Mouse (Mus musculus): ENCODE measurements around the gene Calr3. TPM values are rescaled to one million over a fixed set of nuclear protein-coding genes. Genes with fewer than 3 reads are reported as not detected.

Calr3 gene
- polyA plus RNA-seq, 2 experiments, result 0.21 to 0.83 TPM

GRCm38 (mm10) chr8:72443994-72444350, 302 bp upstream of the Calr3 start:
- no peak overlapping the region; the same call in 1 of the 2 replicates for H3K27ac ChIP-seq
- no peak for DNase-seq (ENCODE audit: low read depth in 3 of 3, low spot score in 3 of 3)

GRCm38 (mm10) chr8:72438248-72439015, 5.2 kb downstream of the Calr3 start:
- ATAC-seq (ENCODE audit: insufficient read depth) (no peak), DNase-seq (ENCODE audit: low read depth in 3 of 3, low spot score in 3 of 3) (no peak)
- Histone ChIP-seq H3K4me1 (replicated peaks; ENCODE audit: control insufficient read depth in 2 of 2, insufficient read depth in 2 of 2, low read length in 1 of 2) (peaks cover 3 to 8% of the 10 kb centered on the region in 2 experiments; a peak in 3 of 4 replicates), H3K9me3 (ENCODE audit: control insufficient read depth, low read length) (no peaks in the 10 kb centered on the region), H3K9ac (replicated peaks) (no peak overlapping the region), H3K27me3 (ENCODE audit: control insufficient read depth, insufficient read depth, low read length) (no peaks in the 10 kb centered on the region), H3K4me3 (ENCODE audit: insufficient read depth in 1 of 2, low read depth in 2 of 2, low read length in 2 of 2) (no peak overlapping the region), H3K36me3 (replicated peaks; ENCODE audit: control insufficient read depth, insufficient read depth, low read depth) (no peaks in the 10 kb centered on the region), H3K27ac (no peak overlapping the region), H3K4me2 (ENCODE audit: low read depth) (no peak overlapping the region)
- 57% methylated on average over 8 of the region's 8 CpGs for whole genome bisulfite sequencing (ENCODE audit: insufficient replicate concordance)
- no peak for TF ChIP-seq EP300 (IDR thresholded peaks at IDR 0.05; ENCODE audit: low read depth)
- TF ChIP-seq CTCF (IDR thresholded peaks at IDR 0.05; ENCODE audit: low read depth), result no peak

More at GRCm38 (mm10) chr8:72443994-72444350, 302 bp upstream of the Calr3 start:
- ATAC-seq (ENCODE audit: insufficient read depth), result peak; percentile 49
- H3K9me3 ChIP-seq (ENCODE audit: control insufficient read depth, low read length), result no peaks in the 10 kb centered on the region
- H3K9ac ChIP-seq (replicated peaks), result peak overlapping the region; percentile 53
- H3K36me3 ChIP-seq (replicated peaks; ENCODE audit: control insufficient read depth, insufficient read depth, low read depth), result no peaks in the 10 kb centered on the region
- H3K4me3 ChIP-seq (ENCODE audit: insufficient read depth in 1 of 2, low read depth in 2 of 2, low read length in 2 of 2), result peak overlapping the region; percentile 44 to 57
- peak overlapping the region; percentile 58 for H3K4me2 ChIP-seq (ENCODE audit: low read depth)
- no peaks in the 10 kb centered on the region for H3K27me3 ChIP-seq (ENCODE audit: control insufficient read depth, insufficient read depth, low read length)
- WGBS (ENCODE audit: insufficient replicate concordance), result 30% methylated on average over 6 of the region's 6 CpGs
- H3K4me1 ChIP-seq (replicated peaks; ENCODE audit: control insufficient read depth in 2 of 2, insufficient read depth in 2 of 2, low read length in 1 of 2), result peaks cover 3 to 10% of the 10 kb centered on the region in 2 experiments; a peak in 3 of 4 replicates
- TF ChIP-seq EP300 (IDR thresholded peaks at IDR 0.05; ENCODE audit: low read depth), result no peak
- TF ChIP-seq CTCF (IDR thresholded peaks at IDR 0.05; ENCODE audit: low read depth), result no peak

GRCm38 (mm10) chr8:72434952-72435351, 8.7 kb downstream of the Calr3 start:
- H3K4me2 ChIP-seq (ENCODE audit: low read depth), result no peak overlapping the region
- no peaks in the 10 kb centered on the region for H3K36me3 ChIP-seq (replicated peaks; ENCODE audit: control insufficient read depth, insufficient read depth, low read depth)
- no peaks in the 10 kb centered on the region for H3K4me1 ChIP-seq (replicated peaks; ENCODE audit: control insufficient read depth in 2 of 2, insufficient read depth in 2 of 2, low read length in 1 of 2)
- H3K4me3 ChIP-seq (ENCODE audit: insufficient read depth in 1 of 2, low read depth in 2 of 2, low read length in 2 of 2), result no peak overlapping the region
- H3K9ac ChIP-seq (replicated peaks), result no peak overlapping the region
- no peak overlapping the region for H3K27ac ChIP-seq
- TF ChIP-seq EP300 (IDR thresholded peaks at IDR 0.05; ENCODE audit: low read depth), result no peak
- TF ChIP-seq CTCF (IDR thresholded peaks at IDR 0.05; ENCODE audit: low read depth), result no peak
- WGBS (ENCODE audit: insufficient replicate concordance), result 31% methylated on average over 2 of the region's 2 CpGs
- H3K27me3 ChIP-seq (ENCODE audit: control insufficient read depth, insufficient read depth, low read length), result no peaks in the 10 kb centered on the region
- ATAC-seq (ENCODE audit: insufficient read depth) (no peak), DNase-seq (ENCODE audit: low read depth in 3 of 3, low spot score in 3 of 3) (no peak)
- no peaks in the 10 kb centered on the region for H3K9me3 ChIP-seq (ENCODE audit: control insufficient read depth, low read length)

GRCm38 (mm10) chr8:72429676-72430075, 14.0 kb downstream of the Calr3 start:
- no peaks in the 10 kb centered on the region for H3K36me3 ChIP-seq (replicated peaks; ENCODE audit: control insufficient read depth, insufficient read depth, low read depth)
- ATAC-seq (ENCODE audit: insufficient read depth) (no peak), DNase-seq (ENCODE audit: low read depth in 3 of 3, low spot score in 3 of 3) (no peak)
- H3K9me3 ChIP-seq (ENCODE audit: control insufficient read depth, low read length), result no peaks in the 10 kb centered on the region
- H3K9ac ChIP-seq (replicated peaks), result no peak overlapping the region
- 36% methylated on average over 13 of the region's 13 CpGs for WGBS (ENCODE audit: insufficient replicate concordance)
- no peak overlapping the region for H3K27ac ChIP-seq
- no peak for TF ChIP-seq EP300 (IDR thresholded peaks at IDR 0.05; ENCODE audit: low read depth)
- peak; percentile 93 for TF ChIP-seq CTCF (IDR thresholded peaks at IDR 0.05; ENCODE audit: low read depth)
- H3K4me3 ChIP-seq (ENCODE audit: insufficient read depth in 1 of 2, low read depth in 2 of 2, low read length in 2 of 2), result no peak overlapping the region
- H3K4me1 ChIP-seq (replicated peaks; ENCODE audit: control insufficient read depth in 2 of 2, insufficient read depth in 2 of 2, low read length in 1 of 2), result no peaks in the 10 kb centered on the region
- H3K4me2 ChIP-seq (ENCODE audit: low read depth), result no peak overlapping the region
- H3K27me3 ChIP-seq (ENCODE audit: control insufficient read depth, insufficient read depth, low read length), result no peaks in the 10 kb centered on the region

- no peak overlapping the region for H3K9ac ChIP-seq (replicated peaks)
- H3K36me3 ChIP-seq (replicated peaks; ENCODE audit: control insufficient read depth, insufficient read depth, low read depth), result no peaks in the 10 kb centered on the region
- TF ChIP-seq EP300 (IDR thresholded peaks at IDR 0.05; ENCODE audit: low read depth) (no peak), CTCF (IDR thresholded peaks at IDR 0.05; ENCODE audit: low read depth) (peak; percentile 63)
- H3K4me1 ChIP-seq (replicated peaks; ENCODE audit: control insufficient read depth in 2 of 2, insufficient read depth in 2 of 2, low read length in 1 of 2), result peaks cover 14 to 25% of the 10 kb centered on the region in 2 experiments
- no peaks in the 10 kb centered on the region for H3K27me3 ChIP-seq (ENCODE audit: control insufficient read depth, insufficient read depth, low read length)
- WGBS (ENCODE audit: insufficient replicate concordance), result 67% methylated on average over 1 of the region's 1 CpGs
- H3K9me3 ChIP-seq (ENCODE audit: control insufficient read depth, low read length), result no peaks in the 10 kb centered on the region
- no peak for DNase-seq (ENCODE audit: low read depth in 3 of 3, low spot score in 3 of 3)
- ATAC-seq (ENCODE audit: insufficient read depth), result no peak
- no peak overlapping the region for H3K27ac ChIP-seq
- H3K4me3 ChIP-seq (ENCODE audit: insufficient read depth in 1 of 2, low read depth in 2 of 2, low read length in 2 of 2), result no peak overlapping the region
- H3K4me2 ChIP-seq (ENCODE audit: low read depth), result no peak overlapping the region
Observed at GRCm38 (mm10) chr8:72422926-72423325, 20.7 kb downstream of the Calr3 start.

Data from liver, embryonic 14.5 days (tissue).